Mouse (Mus musculus): ENCODE results near the gene Sntb2. TPM values are rescaled to one million over a fixed set of nuclear protein-coding genes. Genes with fewer than 3 reads are reported as not detected.
"Not testable (repeated sequence)": the region's sequence is repeated elsewhere in the genome, so short reads cannot be mapped to it uniquely, and the experiment has no call there.

The Sntb2 gene
- polyA plus RNA-seq, 1 experiment, result 2.2 TPM

DNA sequence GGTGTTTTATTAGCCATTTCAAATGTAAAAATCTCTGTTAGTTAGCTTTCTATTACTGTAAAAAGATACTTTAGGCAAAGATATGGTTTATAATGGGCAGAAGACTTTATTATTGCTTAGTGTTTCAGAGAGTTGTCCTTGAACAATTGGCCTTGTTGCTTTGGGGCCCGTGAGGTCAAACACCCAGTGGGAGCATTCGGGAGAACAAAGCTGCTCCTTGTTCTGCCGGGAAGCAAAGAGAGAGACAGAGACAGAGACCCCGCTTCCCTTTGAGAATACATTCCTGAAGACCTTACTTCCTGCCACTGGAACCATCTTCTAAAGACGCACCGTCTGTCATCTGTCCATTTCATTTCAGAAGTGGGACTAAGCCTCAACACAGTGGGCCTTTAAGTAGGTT, 27.8 kb downstream of the Sntb2 start:
- whole genome bisulfite sequencing, result 72% methylated on average over 6 of the region's 6 CpGs
- no peak for DNase-seq (ENCODE audit: low read depth, low spot score)

DNA sequence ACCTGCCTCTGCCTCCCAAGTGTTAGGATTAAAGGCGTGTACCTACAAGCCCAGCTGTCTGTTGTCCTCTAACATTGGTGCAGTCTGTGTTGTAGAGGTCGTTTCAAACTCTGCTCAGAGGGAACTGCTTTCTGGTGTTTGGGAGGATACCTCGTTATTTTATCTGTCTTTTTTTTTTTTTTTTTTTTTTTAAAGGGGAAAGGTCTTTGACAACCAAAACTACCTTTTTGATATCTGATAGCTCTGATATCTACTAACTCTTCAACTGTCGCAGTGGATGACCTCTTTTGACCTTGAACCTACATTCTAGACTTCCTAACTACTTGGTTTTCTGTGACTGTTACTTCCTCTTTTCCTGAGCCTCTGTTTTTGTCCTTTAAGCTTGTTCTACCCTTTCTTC, 29.0 kb downstream of the Sntb2 start:
- WGBS, result 65% methylated on average over 4 of the region's 4 CpGs
- DNase-seq (ENCODE audit: low read depth, low spot score), result no peak

DNA sequence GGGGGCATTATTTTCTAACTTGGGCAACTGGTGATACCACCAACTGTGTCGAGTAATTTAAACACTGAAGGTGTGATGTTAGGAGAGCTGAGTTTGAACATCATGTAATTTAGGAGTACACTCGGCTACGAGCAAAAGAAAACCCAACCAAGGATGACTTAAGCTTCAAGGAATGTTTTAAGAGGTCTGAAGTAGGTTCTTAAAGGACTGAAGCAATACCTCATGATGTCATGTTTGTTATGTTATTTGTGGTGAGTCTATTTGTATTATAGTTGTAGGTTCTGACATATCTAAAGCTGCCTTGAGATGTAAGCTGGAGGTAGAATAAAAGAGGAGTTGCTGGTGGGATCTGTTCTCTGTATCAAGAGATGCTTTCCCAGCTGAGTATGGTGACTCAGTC, 34.4 kb downstream of the Sntb2 start:
- WGBS, result 67% methylated on average over 3 of the region's 3 CpGs
- no peak for DNase-seq (ENCODE audit: low read depth, low spot score)

DNA sequence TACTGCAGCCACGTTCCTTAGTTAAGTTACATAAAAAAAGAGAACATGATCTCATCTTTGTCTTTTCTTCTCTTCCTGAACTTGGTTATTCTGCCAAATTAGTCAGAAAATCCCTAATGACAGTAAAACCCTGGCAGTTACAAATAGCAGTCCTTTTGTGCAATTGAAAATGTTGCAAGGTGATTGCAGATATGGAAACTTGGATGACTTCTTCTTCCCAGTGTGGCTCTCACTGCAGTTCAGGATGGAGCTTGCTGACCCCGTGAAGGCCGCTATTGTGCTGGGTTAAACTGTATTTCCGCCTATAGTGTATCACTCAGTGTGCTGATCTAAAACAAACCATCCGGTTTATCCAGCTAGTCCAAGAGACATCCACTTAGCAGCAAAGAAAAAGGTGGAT, 36.4 kb downstream of the Sntb2 start:
- WGBS, result 69% methylated on average over 5 of the region's 5 CpGs
- no peak for DNase-seq (ENCODE audit: low read depth, low spot score)

DNA sequence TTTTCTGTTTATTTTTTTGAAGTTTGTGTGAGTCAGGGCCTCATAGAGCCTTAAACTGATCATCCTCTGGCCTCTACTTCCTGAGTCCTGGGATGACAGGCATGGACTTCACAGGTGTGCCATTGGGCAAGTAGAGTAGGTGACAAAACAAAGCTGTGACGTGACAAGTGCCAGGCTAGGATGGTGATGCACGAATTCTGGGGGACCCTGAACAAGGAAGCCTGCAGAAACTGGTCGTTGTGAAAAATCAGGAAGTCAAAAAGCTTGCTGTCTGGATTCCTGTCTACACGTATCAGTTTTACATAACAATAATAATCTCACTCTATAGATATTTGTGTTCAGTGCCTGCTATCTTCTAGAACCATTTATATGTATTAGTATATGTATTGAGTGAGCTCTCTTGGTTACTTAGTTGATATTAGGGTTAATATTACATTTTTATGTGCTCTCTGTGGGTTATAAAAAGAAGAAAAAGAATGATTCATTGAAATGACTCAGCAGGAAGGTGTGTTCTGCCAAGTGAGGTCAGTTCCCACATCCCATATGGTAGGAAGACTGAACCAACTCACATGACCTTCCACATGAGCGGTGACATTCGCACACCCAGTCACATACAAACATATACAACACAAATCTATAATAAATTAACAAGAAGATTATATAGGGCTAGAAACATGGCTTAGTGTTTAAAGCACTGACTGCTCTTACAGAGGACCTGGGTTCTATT, 37.2 kb downstream of the Sntb2 start:
- 28% methylated on average over 6 of the region's 6 CpGs for WGBS
- DNase-seq (ENCODE audit: low read depth, low spot score), result peak; percentile 24

DNA sequence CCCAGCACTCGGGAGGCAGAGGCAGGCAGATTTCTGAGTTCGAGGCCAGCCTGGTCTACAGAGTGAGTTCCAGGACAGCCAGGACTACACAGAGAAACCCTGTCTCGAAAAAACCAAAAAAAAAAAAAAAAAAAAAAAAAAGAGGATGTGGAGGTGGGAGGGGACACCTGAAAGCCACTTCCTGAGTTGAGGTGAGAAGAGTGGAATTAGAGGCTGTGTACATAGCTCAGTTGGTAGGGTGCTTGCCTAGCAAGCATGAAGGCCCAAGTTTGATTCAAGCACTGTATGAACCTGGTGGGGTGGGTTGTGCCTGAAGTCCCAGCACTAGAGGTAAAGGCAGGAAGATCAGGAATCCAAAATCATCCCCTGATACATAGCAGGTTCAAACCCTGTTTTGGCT, 38.0 kb downstream of the Sntb2 start:
- DNase-seq (ENCODE audit: low read depth, low spot score), result not testable (repeated sequence)
- 88% methylated on average over 2 of the region's 3 CpGs for WGBS

DNA sequence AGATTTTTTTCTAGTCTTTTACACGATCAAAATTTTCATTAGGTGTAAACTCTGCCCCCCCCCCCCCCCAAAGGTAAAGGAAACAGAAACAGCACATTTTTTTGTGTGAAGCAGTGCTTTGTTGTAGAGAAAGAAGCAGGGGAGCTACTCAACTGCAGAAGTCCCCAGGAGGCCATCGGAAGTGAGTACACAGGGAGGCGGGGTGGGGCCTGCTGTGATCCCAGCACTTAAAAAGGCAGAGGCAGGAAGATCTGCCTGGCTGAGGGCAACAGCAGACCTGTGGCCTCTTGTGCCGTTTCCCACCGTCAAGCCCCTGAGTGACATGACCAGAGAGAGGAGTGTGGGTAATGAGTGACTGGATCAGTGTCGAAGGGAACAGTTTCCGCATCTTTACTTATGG, 39.2 kb downstream of the Sntb2 start:
- DNase-seq (ENCODE audit: low read depth, low spot score), result no peak
- 80% methylated on average over 7 of the region's 7 CpGs for WGBS

DNA sequence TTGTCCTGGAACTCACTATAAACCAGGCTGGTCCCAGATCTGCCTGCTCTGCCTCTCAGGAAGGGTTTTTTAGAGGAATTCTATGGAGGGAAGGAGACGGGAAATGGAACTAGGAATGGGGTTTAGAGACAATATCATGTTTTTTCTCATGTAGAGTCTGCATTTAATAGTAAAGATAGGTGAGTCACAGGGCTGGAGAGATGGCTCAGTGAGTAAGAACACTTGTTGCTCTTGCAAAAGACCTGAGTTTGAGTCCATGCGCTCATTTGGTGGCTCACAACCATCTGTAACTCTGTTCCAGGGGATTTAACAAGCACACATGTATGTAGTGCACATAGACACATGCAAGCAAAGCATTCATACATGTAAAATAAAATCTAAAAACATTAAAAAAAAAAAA, 40.2 kb downstream of the Sntb2 start:
- 90% methylated on average over 2 of the region's 2 CpGs for WGBS
- DNase-seq (ENCODE audit: low read depth, low spot score), result no peak

DNA sequence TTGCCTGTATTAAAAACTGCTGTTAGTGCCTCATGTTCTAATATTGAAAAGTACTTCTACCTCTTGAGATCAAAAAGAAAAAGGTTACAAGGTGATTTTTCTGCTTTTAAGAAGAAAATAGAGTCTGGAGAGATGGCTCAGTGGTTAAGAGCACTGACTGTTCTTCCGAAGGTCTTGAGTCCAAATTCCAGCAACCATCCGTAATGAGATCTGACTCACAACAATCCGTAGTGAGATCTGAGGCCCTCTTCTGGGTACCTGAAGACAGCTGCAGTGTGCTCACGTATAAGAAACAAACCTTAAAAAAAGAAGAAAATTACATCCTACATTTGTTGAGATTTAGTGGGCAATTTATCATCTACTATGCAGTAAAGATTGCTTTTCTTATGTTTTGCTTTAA, 40.9 kb downstream of the Sntb2 start:
- DNase-seq (ENCODE audit: low read depth, low spot score), result no peak
- 52% methylated on average over 4 of the region's 4 CpGs for WGBS

DNA sequence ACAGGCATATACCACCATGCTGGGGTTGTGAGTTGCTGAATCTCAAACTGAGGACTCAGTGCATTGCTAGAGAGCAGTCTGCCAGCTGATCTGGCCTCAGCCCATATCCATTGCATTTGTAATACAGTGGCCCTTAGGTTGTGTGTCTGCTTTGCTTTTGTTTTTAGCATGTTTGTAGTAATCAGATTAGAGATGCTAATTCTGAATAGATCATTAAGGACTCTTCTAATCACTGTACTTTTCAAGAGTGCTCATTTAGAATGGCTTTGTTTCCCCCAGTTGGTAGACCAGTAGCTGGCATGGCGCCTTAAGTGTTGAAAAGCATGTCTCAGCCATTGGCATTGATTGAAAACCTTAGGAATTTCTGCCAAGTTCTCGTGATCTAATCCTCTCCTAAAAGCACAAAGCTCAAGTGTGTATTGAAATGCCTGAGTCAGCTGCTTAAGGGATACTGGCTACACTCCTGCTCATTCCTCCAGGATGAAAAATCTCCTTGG, 43.3 kb downstream of the Sntb2 start:
- DNase-seq (ENCODE audit: low read depth, low spot score), result no peak
- 55% methylated on average over 2 of the region's 2 CpGs for WGBS

DNA sequence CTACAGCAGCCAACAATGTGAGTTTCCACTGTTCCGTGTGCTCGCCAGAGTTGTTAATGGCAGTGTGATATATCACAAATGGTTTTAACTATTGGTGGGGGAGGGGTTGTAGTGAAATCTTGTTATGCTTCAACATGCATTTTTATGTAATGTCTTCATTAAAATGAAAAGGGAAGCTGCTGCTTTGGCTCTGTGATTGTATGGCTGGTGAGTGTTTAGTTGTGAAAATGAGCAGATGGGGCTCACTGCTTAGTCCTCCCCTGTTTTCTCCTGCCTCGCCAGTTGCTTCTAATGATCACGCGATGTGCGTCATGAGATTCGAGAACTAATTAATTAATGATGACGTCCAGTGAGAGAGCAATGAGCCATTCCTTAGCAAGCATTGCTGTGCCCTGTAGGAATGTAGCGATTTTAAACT, 49.9 kb downstream of the Sntb2 start:
- WGBS, result 78% methylated on average over 9 of the region's 9 CpGs
- no peak for DNase-seq (ENCODE audit: low read depth, low spot score)

DNA sequence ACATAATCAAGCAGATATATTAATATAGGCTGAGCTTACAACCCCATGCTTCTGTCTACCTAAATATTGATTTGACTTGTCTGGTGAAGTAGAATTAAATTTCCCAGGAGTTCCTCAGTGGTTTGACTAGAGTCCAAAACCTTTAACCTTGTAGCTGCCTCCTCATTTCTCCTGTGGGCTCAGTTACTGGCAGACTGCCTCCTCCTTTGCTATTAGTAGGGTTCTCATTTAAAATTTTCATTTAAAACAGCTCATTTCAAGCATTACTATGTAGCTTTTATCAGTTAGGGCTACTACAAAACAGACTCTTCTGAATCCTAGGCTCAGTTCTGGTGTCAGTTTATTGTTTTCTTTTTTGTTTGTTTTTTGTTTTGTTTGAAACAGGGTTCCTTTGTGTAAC, 50.4 kb downstream of the Sntb2 start:
- no peak for DNase-seq (ENCODE audit: low read depth, low spot score)

DNA sequence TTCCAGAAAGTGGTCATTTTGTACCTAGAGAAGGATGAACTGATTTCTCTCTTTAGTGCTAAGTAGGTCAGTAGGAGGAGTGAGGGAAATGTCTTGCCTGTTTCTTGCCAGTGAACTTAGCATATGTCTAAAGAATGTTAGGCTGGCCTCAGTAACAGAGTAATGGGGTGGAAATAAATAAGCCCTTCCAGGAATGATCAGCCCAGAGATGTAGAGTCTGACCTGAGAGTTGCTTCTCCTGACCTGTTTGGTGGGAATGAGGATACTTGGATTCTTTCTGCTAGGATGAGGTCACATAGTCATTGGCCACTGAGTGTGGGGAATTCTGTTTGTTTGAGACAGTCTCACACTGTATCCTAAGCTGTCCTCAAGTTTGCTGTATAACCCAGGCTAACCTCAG, 52.0 kb downstream of the Sntb2 start:
- DNase-seq (ENCODE audit: low read depth, low spot score), result no peak

DNA sequence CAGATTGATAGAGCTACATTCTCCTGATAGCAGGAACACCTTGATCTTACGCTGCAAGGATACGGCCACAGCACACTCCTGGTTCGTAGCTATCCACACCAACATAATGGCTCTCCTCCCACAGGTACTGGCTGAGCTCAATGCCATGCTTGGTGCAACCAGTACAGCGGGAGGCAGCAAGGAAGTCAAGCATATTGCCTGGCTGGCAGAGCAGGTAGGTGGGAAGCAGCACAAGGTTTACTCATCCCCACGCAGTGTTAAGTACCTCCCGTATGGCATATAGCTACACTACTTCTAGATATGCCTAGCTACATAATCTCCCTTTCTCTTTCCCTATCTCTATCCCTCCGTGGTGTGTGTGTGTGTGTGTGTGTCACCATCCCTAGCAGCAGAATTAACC, 55.8 kb downstream of the Sntb2 start:
- WGBS, result 93% methylated on average over 7 of the region's 7 CpGs
- no peak for DNase-seq (ENCODE audit: low read depth, low spot score)

DNA sequence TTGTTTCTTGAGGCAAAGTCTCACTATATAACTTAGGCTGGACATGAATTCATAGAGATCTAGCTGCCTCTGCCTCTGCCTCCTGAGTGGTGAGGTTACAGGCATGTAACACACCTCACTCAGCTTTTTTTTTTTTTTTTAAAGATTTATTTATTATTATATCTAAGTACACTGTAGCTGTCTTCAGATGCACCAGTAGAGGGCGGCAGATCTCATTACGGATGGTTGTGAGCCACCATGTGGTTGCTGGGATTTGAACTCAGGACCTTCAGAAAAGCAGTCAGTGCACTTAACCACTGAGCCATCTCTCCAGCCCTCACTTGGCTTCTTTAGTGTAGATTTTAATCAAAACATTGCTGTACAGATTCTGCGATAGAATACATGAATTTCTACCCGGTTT, 60.8 kb downstream of the Sntb2 start:
- 87% methylated on average over 4 of the region's 4 CpGs for WGBS
- not testable (repeated sequence) for DNase-seq (ENCODE audit: low read depth, low spot score)

DNA sequence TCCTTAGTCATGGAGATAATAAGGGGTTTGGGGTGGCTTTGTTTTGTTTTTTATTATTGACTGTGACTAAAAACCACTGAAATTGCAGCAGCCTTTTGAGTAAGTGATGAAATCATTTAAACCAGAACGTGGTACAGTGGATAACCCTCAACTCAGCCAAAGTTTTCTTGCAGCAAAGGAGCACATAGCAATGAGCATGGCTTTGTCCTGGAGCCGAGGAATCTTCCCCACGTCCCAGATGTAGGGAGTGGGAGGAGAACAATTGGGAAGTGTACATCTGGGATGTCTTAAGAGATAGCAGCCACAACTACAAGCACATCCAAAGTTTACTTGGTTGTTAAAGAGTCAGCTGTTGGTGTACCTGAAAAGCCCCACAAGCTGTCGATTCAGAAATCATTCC, 61.9 kb downstream of the Sntb2 start:
- no peak for DNase-seq (ENCODE audit: low read depth, low spot score)
- 84% methylated on average over 4 of the region's 4 CpGs for WGBS

DNA sequence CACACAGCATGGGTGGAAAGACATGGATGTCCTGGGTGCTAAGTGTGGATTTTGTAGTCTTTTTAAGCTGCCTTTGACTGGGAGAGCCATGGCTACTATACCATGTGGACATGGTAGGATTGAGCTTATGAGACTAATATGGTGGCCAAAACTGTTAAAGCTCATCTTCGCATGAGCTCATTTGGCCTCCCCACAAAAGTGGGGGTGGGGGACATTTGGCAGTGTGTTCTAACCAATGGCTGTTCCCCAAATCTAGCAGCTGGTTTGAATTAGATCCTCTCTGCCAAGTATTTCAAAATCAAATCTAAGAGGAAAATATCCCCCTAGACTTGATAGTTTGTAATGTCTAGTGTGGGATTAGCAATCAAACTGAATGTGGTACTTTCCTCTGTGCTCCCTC, 63.5 kb downstream of the Sntb2 start:
- no peak for DNase-seq (ENCODE audit: low read depth, low spot score)

DNA sequence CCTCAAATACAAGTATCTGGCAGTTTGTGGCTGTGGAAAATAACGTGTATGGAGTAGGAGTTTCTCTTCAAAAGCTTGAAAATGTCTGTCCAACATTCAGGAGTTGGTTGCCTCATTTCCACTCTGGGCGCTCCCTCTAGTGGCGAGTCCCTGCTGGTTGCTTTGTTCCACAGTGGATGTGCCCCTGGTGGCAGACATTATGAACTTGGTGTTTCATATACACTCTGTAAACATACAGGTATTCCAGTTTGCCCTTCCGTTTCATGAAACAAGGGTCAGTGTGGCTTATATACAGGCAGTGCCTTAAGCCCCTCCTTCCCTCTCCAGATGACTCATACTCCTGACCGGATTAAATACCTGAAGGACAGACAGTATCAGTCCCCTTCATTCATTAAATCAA, 67.0 kb downstream of the Sntb2 start:
- peak; percentile 64 for DNase-seq (ENCODE audit: low read depth, low spot score)
- 10% methylated on average over 5 of the region's 5 CpGs for WGBS

More for the DNA sequence above, 63.5 kb downstream of the Sntb2 start:
- WGBS, result 59% methylated on average over 1 of the region's 1 CpGs

DNA sequence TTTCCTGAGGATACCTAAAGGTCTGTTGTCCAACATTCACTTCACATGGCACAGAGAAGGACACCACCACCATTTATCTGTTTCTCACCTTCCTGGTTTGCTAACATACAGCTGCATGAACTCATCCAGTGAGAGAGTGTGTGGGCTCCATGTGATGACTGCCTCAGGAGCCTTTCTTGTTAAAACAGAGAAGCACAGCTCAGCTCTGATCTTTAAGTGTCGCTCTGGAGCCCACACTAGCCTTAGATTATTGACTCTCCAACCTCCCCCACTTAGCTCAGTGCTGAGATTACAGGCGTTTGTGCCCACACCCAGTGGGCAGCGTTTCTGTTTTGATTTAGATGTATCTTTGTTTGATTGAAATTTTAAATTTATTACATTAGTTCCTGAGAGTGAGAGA, 72.2 kb downstream of the Sntb2 start:
- no peak for DNase-seq (ENCODE audit: low read depth, low spot score)
- WGBS, result 85% methylated on average over 3 of the region's 3 CpGs

DNA sequence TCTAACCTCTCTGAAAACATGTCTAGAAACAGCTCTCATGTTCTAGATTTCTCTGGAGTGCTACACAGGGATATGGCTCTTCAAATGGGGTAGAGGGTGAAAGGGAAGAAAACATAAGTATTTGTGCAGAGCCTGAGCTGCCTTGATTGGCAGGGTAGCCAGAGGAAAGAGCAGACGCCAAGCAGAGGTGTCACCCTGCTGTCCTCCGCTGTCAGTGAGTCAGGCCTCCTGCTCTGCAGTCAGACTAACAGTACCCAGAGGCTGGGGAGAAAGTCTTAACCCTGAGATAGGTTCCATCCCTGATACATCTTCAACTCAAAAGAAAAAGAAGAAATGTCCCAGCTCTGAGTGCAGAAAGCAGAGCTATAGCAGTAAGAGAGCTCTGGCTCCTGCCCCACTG, 77.1 kb downstream of the Sntb2 start:
- 92% methylated on average over 2 of the region's 2 CpGs for WGBS
- DNase-seq (ENCODE audit: low read depth, low spot score), result no peak

DNA sequence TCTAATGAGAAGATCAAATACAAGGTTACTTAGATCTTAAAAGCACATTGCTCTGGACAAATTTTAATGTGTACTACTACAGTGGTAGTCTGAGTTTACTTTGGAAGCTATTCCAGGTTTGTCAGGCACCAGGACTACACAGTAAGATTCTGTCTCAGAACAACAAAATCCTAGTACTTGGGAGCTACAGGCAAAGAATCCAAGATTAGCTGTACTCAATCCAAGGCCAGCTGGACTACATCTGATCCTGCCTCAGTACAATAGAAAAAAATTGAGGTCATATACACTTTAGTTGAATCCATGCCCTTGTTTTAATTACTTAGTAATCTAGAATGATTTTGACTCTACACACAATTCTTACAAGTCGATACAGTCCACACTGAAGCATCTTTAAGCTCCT, 79.4 kb downstream of the Sntb2 start:
- no peak for DNase-seq (ENCODE audit: low read depth, low spot score)
- WGBS, result 80% methylated on average over 1 of the region's 1 CpGs

DNA sequence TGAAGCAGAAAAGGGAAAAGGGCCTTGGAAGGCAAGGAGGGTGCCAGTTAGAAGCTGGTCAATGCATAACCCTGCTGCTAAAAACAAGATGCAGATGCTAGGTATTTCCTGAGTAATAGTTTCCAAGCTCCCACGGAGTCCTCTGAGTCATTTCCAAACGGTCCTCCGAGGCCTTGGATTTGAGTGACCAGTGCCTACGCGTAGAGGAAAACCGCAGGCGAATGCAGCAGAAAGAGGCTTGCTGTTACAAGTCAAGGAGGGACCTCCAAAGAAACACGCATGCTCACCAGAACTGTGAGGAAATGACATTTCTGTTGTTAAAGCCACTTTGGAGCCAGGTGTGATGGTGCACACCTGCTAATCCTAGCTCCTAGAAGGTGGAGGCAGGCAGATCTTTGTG, 87.9 kb downstream of the Sntb2 start:
- 89% methylated on average over 8 of the region's 8 CpGs for WGBS
- no peak for DNase-seq (ENCODE audit: low read depth, low spot score)

Data from large intestine, adult 2 months (tissue).